Comparison of ENCODE assay signal across 11 mouse cellular contexts in the genomic region with DNA sequence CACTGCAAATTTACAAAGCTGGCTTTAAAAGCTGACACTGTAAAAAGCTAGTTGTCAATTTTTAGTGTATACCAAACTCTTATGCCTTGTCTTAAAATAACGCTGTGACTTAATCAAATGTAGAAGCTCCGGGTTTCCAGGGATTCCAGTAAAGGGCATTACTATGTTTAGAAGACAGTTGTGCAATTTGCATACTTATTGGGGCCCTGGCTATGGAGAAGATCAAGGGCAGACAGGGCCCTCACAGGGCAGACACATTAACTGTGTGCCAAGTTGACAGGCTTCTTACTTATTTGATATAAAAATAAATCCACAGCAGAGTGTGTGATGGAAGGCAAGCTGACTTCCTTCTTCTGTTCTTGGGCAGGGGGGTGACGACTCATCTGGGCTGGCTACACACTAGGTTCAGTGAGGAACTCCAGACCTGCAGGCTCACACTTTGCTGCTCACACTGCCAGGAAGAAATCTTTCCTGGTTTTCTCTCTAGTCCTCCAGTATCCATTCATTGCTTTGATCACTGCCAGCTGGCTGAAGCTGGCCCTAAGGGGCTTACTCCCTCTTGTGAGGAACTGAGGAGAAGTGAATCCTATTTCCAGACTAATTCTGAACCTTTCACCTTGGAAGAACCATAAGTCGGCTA.
DNase-seq lines count a peak whose midpoint lies in the region; ATAC-seq and TF ChIP-seq lines count a peak whose summit lies in the region.
"Had no signal": no experiment of that assay in that cellular context is flagged by ENCODE, and none has a peak within 500 bp of the region (broad histone marks: within the 10 kb centered on the region; RNA-seq: fewer than 3 reads in every experiment).

No protein-coding gene starts in this region.

- peak; percentile 25 to 53 for DNase-seq in heart, adult 2 months
- no peak for DNase-seq in heart, adult 9 months (ENCODE audit: low spot score in 2 of 2)
- DNase-seq in midbrain, embryonic 14.5 days = peak; percentile 30
- DNase-seq in midbrain, embryonic 11.5 days (ENCODE audit: low spot score, missing footprints) = no peak
- DNase-seq in retina, postnatal 7 days (ENCODE audit: low read depth, low spot score) = peak; percentile 24
- DNase-seq in thymus, postnatal 4 days = no peak
- DNase-seq in lung, adult 2 months = no peak
- DNase-seq: cerebellum, adult 11 months; kidney, postnatal 25 days; liver, postnatal 0 days had no signal

- no peak for ATAC-seq in midbrain, embryonic 14.5 days (ENCODE audit: low FRiP score, low TSS enrichment)
- ATAC-seq in midbrain, embryonic 11.5 days (ENCODE audit: low FRiP score) = no peak
- no peak for ATAC-seq in heart, embryonic 16.5 days (replicated peaks; ENCODE audit: extremely low read depth, insufficient read depth, low FRiP score)
- ATAC-seq: liver, postnatal 0 days had no signal

- no peaks in the 10 kb centered on the region for H3K36me3 ChIP-seq in heart, adult 2 months (ENCODE audit: control insufficient read depth, insufficient read depth, low read length)
- H3K36me3 ChIP-seq in midbrain, embryonic 14.5 days (ENCODE audit: control insufficient read depth, insufficient read depth, low read length) = no peaks in the 10 kb centered on the region
- no peaks in the 10 kb centered on the region for H3K36me3 ChIP-seq in midbrain, embryonic 11.5 days (ENCODE audit: control insufficient read depth, insufficient read depth, low read length)
- no peaks in the 10 kb centered on the region for H3K36me3 ChIP-seq in heart, embryonic 16.5 days (ENCODE audit: control insufficient read depth, insufficient read depth)

- peaks cover 6% of the 10 kb centered on the region; the same call in 1 of the 2 replicates for H3K4me1 ChIP-seq in heart, adult 2 months (ENCODE audit: control insufficient read depth, insufficient read depth, low read length)
- peaks cover 17% of the 10 kb centered on the region; the same call in 1 of the 2 replicates for H3K4me1 ChIP-seq in midbrain, embryonic 14.5 days (ENCODE audit: control insufficient read depth, insufficient read depth, low read length)
- H3K4me1 ChIP-seq in midbrain, embryonic 11.5 days (ENCODE audit: control insufficient read depth, insufficient read depth, low read length) = peaks cover 15% of the 10 kb centered on the region
- peaks cover 38% of the 10 kb centered on the region for H3K4me1 ChIP-seq in heart, embryonic 16.5 days (ENCODE audit: control insufficient read depth, insufficient read depth, low read length)
- peaks cover 9% of the 10 kb centered on the region for H3K4me1 ChIP-seq in lung, adult 2 months (ENCODE audit: control insufficient read depth, insufficient read depth, low read length)

- H3K4me3 ChIP-seq in heart, adult 2 months = no peak overlapping the region
- H3K4me3 ChIP-seq in midbrain, embryonic 14.5 days (replicated peaks; ENCODE audit: low read depth, low read length) = no peak overlapping the region
- H3K4me3 ChIP-seq in midbrain, embryonic 11.5 days (ENCODE audit: low read depth, low read length) = no peak overlapping the region
- no peak overlapping the region for H3K4me3 ChIP-seq in heart, embryonic 16.5 days (ENCODE audit: low read length)
- no peak overlapping the region for H3K4me3 ChIP-seq in lung, adult 2 months (replicated peaks; ENCODE audit: extremely low read depth, low read depth, low read length)

- TF ChIP-seq EP300 in heart, adult 2 months (IDR thresholded peaks at IDR 0.05; ENCODE audit: insufficient read depth, low read depth, low read length) = 0 out of 2 replicates have a peak, but pooled peaks have one; percentile 19

- H3K9me3 ChIP-seq in midbrain, embryonic 14.5 days (ENCODE audit: control insufficient read depth, low read length) = no peaks in the 10 kb centered on the region
- no peaks in the 10 kb centered on the region for H3K9me3 ChIP-seq in midbrain, embryonic 11.5 days (ENCODE audit: control insufficient read depth, low read length)
- no peaks in the 10 kb centered on the region for H3K9me3 ChIP-seq in heart, embryonic 16.5 days (replicated peaks; ENCODE audit: control insufficient read depth, low read length)

- no peak for TF ChIP-seq CTCF in heart, adult 2 months (IDR thresholded peaks at IDR 0.05)
- no peak for TF ChIP-seq CTCF in lung, adult 2 months (IDR thresholded peaks at IDR 0.05; ENCODE audit: insufficient read depth, low read length)

- peak overlapping the region; percentile 87 for H3K27ac ChIP-seq in heart, adult 2 months
- peak overlapping the region; percentile 45; the same call in 1 of the 2 replicates for H3K27ac ChIP-seq in midbrain, embryonic 14.5 days (replicated peaks; ENCODE audit: low read depth, low read length)
- H3K27ac ChIP-seq in midbrain, embryonic 11.5 days (ENCODE audit: low read depth, low read length) = no peak overlapping the region
- peak overlapping the region; percentile 67 for H3K27ac ChIP-seq in heart, embryonic 16.5 days (ENCODE audit: low read length)

- no peaks in the 10 kb centered on the region for H3K27me3 ChIP-seq in heart, adult 2 months (ENCODE audit: control insufficient read depth, insufficient read depth, low read length)
- no peaks in the 10 kb centered on the region for H3K27me3 ChIP-seq in midbrain, embryonic 14.5 days (ENCODE audit: control insufficient read depth, insufficient read depth, low read length)
- H3K27me3 ChIP-seq in midbrain, embryonic 11.5 days (ENCODE audit: control insufficient read depth, insufficient read depth, low read length) = no peaks in the 10 kb centered on the region
- H3K27me3 ChIP-seq in heart, embryonic 16.5 days (ENCODE audit: control insufficient read depth, insufficient read depth, low read length) = no peaks in the 10 kb centered on the region

- H3K79me2 ChIP-seq in heart, adult 2 months (replicated peaks; ENCODE audit: control insufficient read depth, insufficient read depth, low read length) = no peaks in the 10 kb centered on the region

- 0 out of 2 replicates have a peak overlapping the region, but pooled peaks have one; percentile 3 for H3K9ac ChIP-seq in heart, adult 2 months (ENCODE audit: low read depth, low read length)
- H3K9ac ChIP-seq in midbrain, embryonic 14.5 days (replicated peaks; ENCODE audit: low read length) = no peak overlapping the region
- H3K9ac ChIP-seq in midbrain, embryonic 11.5 days (ENCODE audit: low read length) = no peak overlapping the region
- H3K9ac ChIP-seq in heart, embryonic 16.5 days (ENCODE audit: low read length) = peak overlapping the region; percentile 2
- H3K9ac ChIP-seq: liver, postnatal 0 days had no signal

- no peak overlapping the region for H3K4me2 ChIP-seq in midbrain, embryonic 14.5 days (ENCODE audit: low read length)
- H3K4me2 ChIP-seq in midbrain, embryonic 11.5 days = no peak overlapping the region
- no peak overlapping the region for H3K4me2 ChIP-seq in heart, embryonic 16.5 days (ENCODE audit: low read depth, low read length)

- WGBS in heart, adult 2 months = 30% methylated on average over 4 of the region's 4 CpGs
- WGBS in midbrain, embryonic 14.5 days = 40% methylated on average over 4 of the region's 4 CpGs
- 54% methylated on average over 4 of the region's 4 CpGs for WGBS in midbrain, embryonic 11.5 days
- 26% methylated on average over 4 of the region's 4 CpGs for WGBS in heart, embryonic 16.5 days
- 47% methylated on average over 4 of the region's 4 CpGs for WGBS in lung, adult 2 months

- TF ChIP-seq POLR2A in heart, adult 2 months (IDR thresholded peaks at IDR 0.05; ENCODE audit: insufficient read depth, low read depth, low read length) = no peak
- no peak for TF ChIP-seq POLR2A in lung, adult 2 months (IDR thresholded peaks at IDR 0.05; ENCODE audit: borderline replicate concordance, extremely low read depth, low read depth, low read length)

- intact Hi-C loops in heart, adult 2 months (cut with DNase I) = no loop called here

Comparison
In these comparisons a context has a peak if more than half of its experiments do, and no peak if none do; other contexts are left out.
1. DNase-seq: peak in heart, adult 2 months (2 of 2), midbrain, embryonic 14.5 days (single experiment) and retina, postnatal 7 days (single experiment); none in heart, adult 9 months (0 of 2), midbrain, embryonic 11.5 days (single experiment), thymus, postnatal 4 days (single experiment) and lung, adult 2 months (single experiment).
2. H3K9ac ChIP-seq: peak in heart, adult 2 months (single experiment) and heart, embryonic 16.5 days (single experiment); none in midbrain, embryonic 14.5 days (single experiment) and midbrain, embryonic 11.5 days (single experiment).